Mouse (Mus musculus) CH12.LX (cell line): ENCODE measurements around the gene Clock. TPM values are rescaled to one million over a fixed set of nuclear protein-coding genes. Genes with fewer than 3 reads are reported as not detected.

Experiments
- DNase-seq: peaks from one replicate; pipeline ENCODE4 v3.0.0-alpha.2; 2013; ENCODE audit errors: extremely low read depth
- H3K27ac ChIP-seq: 2 replicates; pipeline ENCODE4 v1.5.1; 2012; ENCODE audit warnings: low read depth, mild to moderate bottlenecking, control low read depth, moderate library complexity; ENCODE audit not compliant: insufficient read depth
- H3K27me3 ChIP-seq: replicated peaks from 2 replicates; pipeline ENCODE3; 2012; ENCODE audit warnings: inconsistent platforms
- H3K36me3 ChIP-seq, 2 experiments: replicated peaks in 1 of 2; 2 replicates each; pipeline versions ENCODE3 to v1.6.1; 2012; ENCODE audit warnings: inconsistent platforms in 1 of 2, low read length in 1 of 2, mild to moderate bottlenecking in 1 of 2, mixed read lengths in 1 of 2, moderate library complexity in 1 of 2; ENCODE audit not compliant: control insufficient read depth in 1 of 2, insufficient read depth in 1 of 2
- H3K4me1 ChIP-seq, 2 experiments: 2 replicates each; pipeline ENCODE4 v1.6.1; 2012; ENCODE audit warnings: inconsistent platforms in 1 of 2, moderate library complexity in 1 of 2; ENCODE audit not compliant: insufficient read depth in 2 of 2, control insufficient read depth in 1 of 2
- H3K4me2 ChIP-seq: 2 replicates; pipeline ENCODE4 v1.6.1; 2012; ENCODE audit warnings: low read depth, mild to moderate bottlenecking, control low read depth; ENCODE audit not compliant: poor library complexity, insufficient read depth, severe bottlenecking
- H3K4me3 ChIP-seq, 3 experiments: fragments of 150-350 bp in 1 of 3; sonication (generic) in 1 of 3; replicated peaks in 1 of 3; 2 replicates each; pipeline versions ENCODE3 to v1.5.1; 2011 to 2012; ENCODE audit warnings: low read depth in 2 of 3, low read length in 2 of 3, mild to moderate bottlenecking in 2 of 3, moderate library complexity in 2 of 3, control low read depth in 1 of 3, improper control_type of control experiment in 1 of 3, inconsistent platforms in 1 of 3, mixed read lengths in 1 of 3; ENCODE audit not compliant: poor library complexity in 1 of 3
- H3K79me2 ChIP-seq: replicated peaks from 2 replicates; pipeline ENCODE4 v1.6.1; 2012; ENCODE audit warnings: mild to moderate bottlenecking, moderate library complexity; ENCODE audit not compliant: control insufficient read depth, poor library complexity, insufficient read depth, severe bottlenecking; ENCODE audit errors: extremely low read depth
- H3K9ac ChIP-seq: 2 replicates; pipeline ENCODE4 v1.6.1; 2012; ENCODE audit warnings: low read depth, mild to moderate bottlenecking, control low read depth, moderate library complexity; ENCODE audit not compliant: insufficient read depth
- H3K9me3 ChIP-seq: replicated peaks from 2 replicates; pipeline ENCODE3; 2012; ENCODE audit warnings: low read length, inconsistent platforms, mixed read lengths
- BHLHE40 ChIP-seq: IDR thresholded peaks from 2 replicates; pipeline ENCODE4 v1.6.1; 2011; ENCODE audit warnings: mild to moderate bottlenecking, low read depth, low read length, improper control_type of control experiment
- CHD1 ChIP-seq: IDR thresholded peaks from 2 replicates; pipeline ENCODE4 v1.6.1; 2012; ENCODE audit warnings: low read depth, low read length, improper control_type of control experiment, inconsistent platforms
- CTCF ChIP-seq, 2 experiments: IDR thresholded peaks in 1 of 2; conservative IDR thresholded peaks in 1 of 2; 2 replicates each; pipeline ENCODE4 v1.5.1; 2011 to 2012; ENCODE audit warnings: low read depth in 2 of 2, low read length in 2 of 2, improper control_type of control experiment in 1 of 2, inconsistent platforms in 1 of 2, mild to moderate bottlenecking in 1 of 2, moderate library complexity in 1 of 2
- ELF1 ChIP-seq: IDR thresholded peaks from 2 replicates; pipeline ENCODE4 v1.6.1; 2014; ENCODE audit warnings: low read depth, mild to moderate bottlenecking, inconsistent platforms, low read length, improper control_type of control experiment
- GABPA ChIP-seq: IDR thresholded peaks from 2 replicates; pipeline ENCODE4 v1.6.1; 2012; ENCODE audit warnings: low read depth, low read length, improper control_type of control experiment, inconsistent platforms; ENCODE audit not compliant: insufficient replicate concordance
- HCFC1 ChIP-seq: IDR thresholded peaks from 2 replicates; pipeline ENCODE4 v1.6.1; 2012; ENCODE audit warnings: low read depth, mild to moderate bottlenecking, inconsistent platforms, low read length, improper control_type of control experiment
- IRF4 ChIP-seq: IDR thresholded peaks from 2 replicates; pipeline ENCODE4 v1.6.1; 2014; ENCODE audit warnings: low read depth, mild to moderate bottlenecking, inconsistent platforms, low read length, improper control_type of control experiment
- JUN ChIP-seq: IDR thresholded peaks from 2 replicates; pipeline ENCODE4 v1.6.1; 2011; ENCODE audit warnings: low read depth, mild to moderate bottlenecking, low read length, improper control_type of control experiment, moderate library complexity; ENCODE audit not compliant: insufficient read depth
- JUND ChIP-seq: conservative IDR thresholded peaks from 2 replicates; pipeline ENCODE4 v1.6.1; 2011; ENCODE audit warnings: low read depth, low read length, improper control_type of control experiment
- KAT2A ChIP-seq: IDR thresholded peaks from 2 replicates; pipeline ENCODE4 v1.6.1; 2012; ENCODE audit warnings: low read length, improper control_type of control experiment, inconsistent platforms; ENCODE audit not compliant: insufficient replicate concordance
- MAFK ChIP-seq: IDR thresholded peaks from 2 replicates; pipeline ENCODE4 v1.6.1; 2011; ENCODE audit warnings: low read length, improper control_type of control experiment; ENCODE audit not compliant: insufficient replicate concordance
- MAX ChIP-seq: IDR thresholded peaks from 2 replicates; pipeline ENCODE4 v1.6.1; 2011; ENCODE audit warnings: low read length, improper control_type of control experiment
- MXI1 ChIP-seq: IDR thresholded peaks from 2 replicates; pipeline ENCODE4 v1.6.1; 2011; ENCODE audit warnings: mild to moderate bottlenecking, low read depth, low read length, improper control_type of control experiment
- NELFE ChIP-seq: IDR thresholded peaks from 2 replicates; pipeline ENCODE4 v1.6.1; 2011; ENCODE audit warnings: low read depth, low read length, improper control_type of control experiment
- PAX5 ChIP-seq: IDR thresholded peaks from 2 replicates; pipeline ENCODE4 v1.6.1; 2012; ENCODE audit warnings: low read length, inconsistent platforms, mixed read lengths
- POLR2A ChIP-seq: IDR thresholded peaks from 2 replicates; pipeline ENCODE4 v1.6.1; 2011; ENCODE audit warnings: low read depth, mild to moderate bottlenecking, improper control_type of control experiment, low read length
- RAD21 ChIP-seq: IDR thresholded peaks from 2 replicates; pipeline ENCODE4 v1.6.1; 2011; ENCODE audit warnings: low read depth, mild to moderate bottlenecking, low read length, improper control_type of control experiment, moderate library complexity
- RCOR1 ChIP-seq: conservative IDR thresholded peaks from 2 replicates; pipeline ENCODE4 v1.6.1; 2012; ENCODE audit warnings: low read depth, mild to moderate bottlenecking, inconsistent platforms, low read length, improper control_type of control experiment
- SIN3A ChIP-seq: IDR thresholded peaks from 2 replicates; pipeline ENCODE4 v1.6.1; 2012; ENCODE audit warnings: low read length, improper control_type of control experiment, inconsistent platforms
- SMC3 ChIP-seq: IDR thresholded peaks from 2 replicates; pipeline ENCODE4 v1.6.1; 2011; ENCODE audit warnings: low read depth, low read length, improper control_type of control experiment
- TCF12 ChIP-seq: IDR thresholded peaks from 2 replicates; pipeline ENCODE4 v1.6.1; 2014; ENCODE audit warnings: low read depth, mild to moderate bottlenecking, inconsistent platforms, low read length, improper control_type of control experiment
- ZC3H11A ChIP-seq: IDR thresholded peaks from 2 replicates; pipeline ENCODE4 v1.6.1; 2012; ENCODE audit warnings: low read depth, mild to moderate bottlenecking, inconsistent platforms, low read length, improper control_type of control experiment
- dilution Hi-C: fragments of 300-500 bp; cut with MboI; formaldehyde crosslinking; loops from 2 replicates; pipeline ENCODE4 v1.14.3; 2020; ENCODE audit warnings: low sequenced_read_pairs; ENCODE audit not compliant: extremely low pct_unique_long_range_greater_than_20kb, extremely low pct_ligation_motif_present
- in situ Hi-C: fragments of 300-500 bp; cut with MboI; formaldehyde crosslinking; loops from 3 replicates; pipeline ENCODE4 v1.14.3; 2019; ENCODE audit warnings: low sequenced_read_pairs, low pct_ligation_motif_present, low pct_unique_long_range_greater_than_20kb, mixed read lengths
- polyA plus RNA-seq: library from polyadenylated mRNA; unstranded; fragments of >175 nt; gene quantifications from 2 replicates; pipeline ENCODE4 v1.2.1, GENCODE M21; 2012; ENCODE audit warnings: low read depth; ENCODE audit not compliant: insufficient read length
- total RNA-seq, 2 experiments: library from RNA; depleted of rRNA; stranded (reverse); fragments of 300-350 nt in 1 of 2; fragments of >200 nt in 1 of 2; gene quantifications; 2 replicates each; pipeline ENCODE4 v1.2.3; 2012 to 2014

The Clock gene
- total and polyA plus RNA-seq, 3 experiments, result 3.2 to 8.0 (median 4.5) TPM

- dilution Hi-C loops (no loop called here), in situ Hi-C loops (no loop called here)
- Histone ChIP-seq H3K79me2 (peaks cover 7% of the 10 kb centered on the region; the same call in 1 of the 2 replicates), H3K36me3 (peaks cover 0 to 22% of the 10 kb centered on the region in 2 experiments), H3K9me3 (no peaks in the 10 kb centered on the region), H3K9ac (no peak overlapping the region), H3K27ac (no peak overlapping the region), H3K4me2 (no peak overlapping the region), H3K4me1 (peaks cover 0 to 18% of the 10 kb centered on the region in 2 experiments; a peak in 2 of 4 replicates), H3K4me3 (no peak overlapping the region), H3K27me3 (no peaks in the 10 kb centered on the region)
- TF ChIP-seq SMC3 (peak; percentile 35), RAD21 (peak; percentile 42), BHLHE40 (no peak), CTCF (conservative IDR thresholded peaks at IDR 0.05 in 1 of 2, IDR thresholded peaks at IDR 0.05 in 1 of 2; ENCODE audit: low read depth in 2 of 2, low read length in 2 of 2) (peak in 1 of 2 experiments; percentile 58; a peak in 2 of 4 replicates)
- DNase-seq, result no peak
Observed at GRCm38 (mm10) chr5:76287062-76287461, 17.5 kb downstream of the Clock start.

DNA sequence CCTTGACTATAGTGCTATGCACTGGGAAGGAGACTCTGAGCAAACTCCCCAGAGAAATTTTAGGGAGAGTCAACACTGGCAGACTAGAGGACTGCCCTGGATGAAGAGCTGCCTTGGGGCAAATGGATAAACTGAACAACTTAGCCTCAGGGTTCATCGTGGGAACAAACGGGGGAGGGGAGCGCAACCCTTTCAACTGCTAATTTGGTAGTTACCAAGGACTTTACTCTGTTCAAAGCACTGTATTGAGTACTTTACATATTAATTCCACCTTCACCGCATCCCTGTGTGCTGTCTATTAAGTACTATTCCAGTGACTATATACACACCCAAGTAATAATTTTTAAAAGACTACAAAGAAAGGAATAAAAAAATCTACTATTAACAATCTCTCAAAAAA lies 18.9 kb downstream of the Clock start:
- Histone ChIP-seq H3K79me2 (peaks cover 6% of the 10 kb centered on the region; the same call in 1 of the 2 replicates), H3K4me1 (peaks cover 0 to 18% of the 10 kb centered on the region in 2 experiments; a peak in 2 of 4 replicates), H3K27ac (no peak overlapping the region), H3K4me3 (no peak overlapping the region), H3K9ac (no peak overlapping the region), H3K4me2 (no peak overlapping the region), H3K27me3 (no peaks in the 10 kb centered on the region), H3K36me3 (peaks cover 0 to 26% of the 10 kb centered on the region in 2 experiments), H3K9me3 (no peaks in the 10 kb centered on the region)
- in situ Hi-C loops (no loop called here), dilution Hi-C loops (no loop called here)
- TF ChIP-seq POLR2A (no peak), ELF1 (no peak), JUND (no peak), PAX5 (no peak), MAFK (no peak), RAD21 (no peak), KAT2A (no peak), CTCF (conservative IDR thresholded peaks at IDR 0.05 in 1 of 2, IDR thresholded peaks at IDR 0.05 in 1 of 2; ENCODE audit: low read depth in 2 of 2, low read length in 2 of 2) (no peak), NELFE (no peak)
- no peak for DNase-seq

DNA sequence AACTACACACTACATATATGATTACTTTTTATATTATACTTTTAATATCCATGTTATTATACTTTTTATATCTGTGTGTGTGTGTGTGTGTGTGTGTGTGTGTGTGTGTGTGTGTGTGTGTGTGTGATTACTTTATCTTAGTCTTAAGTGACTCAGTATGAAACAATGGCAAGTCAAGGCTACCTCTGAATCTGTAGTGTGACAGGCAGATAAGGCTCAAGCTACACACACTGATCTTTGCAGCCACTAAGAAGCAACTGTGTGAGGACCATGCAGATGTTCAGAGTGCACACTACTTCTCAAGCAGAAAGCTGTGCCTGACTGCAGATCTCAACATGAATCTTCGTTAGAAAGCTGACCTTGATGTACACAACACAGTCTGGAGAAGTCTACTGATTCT lies 20.7 kb downstream of the Clock start:
- dilution Hi-C loops (no loop called here), in situ Hi-C loops (no loop called here)
- TF ChIP-seq MAX, result no peak
- TF ChIP-seq CHD1, result no peak
- TF ChIP-seq PAX5, result no peak
- TF ChIP-seq ZC3H11A, result no peak
- no peak for TF ChIP-seq SIN3A
- TF ChIP-seq RCOR1, result no peak
- TF ChIP-seq IRF4, result no peak
- no peak for TF ChIP-seq MXI1
- no peak for TF ChIP-seq JUN
- no peak for TF ChIP-seq CTCF (conservative IDR thresholded peaks at IDR 0.05 in 1 of 2, IDR thresholded peaks at IDR 0.05 in 1 of 2; ENCODE audit: low read depth in 2 of 2, low read length in 2 of 2)
- no peak for TF ChIP-seq TCF12
- TF ChIP-seq HCFC1, result no peak
- TF ChIP-seq RAD21, result no peak
- TF ChIP-seq GABPA, result no peak
- no peak overlapping the region for H3K27ac ChIP-seq
- H3K9ac ChIP-seq, result no peak overlapping the region
- H3K4me1 ChIP-seq, result peaks cover 0 to 11% of the 10 kb centered on the region in 2 experiments; a peak in 2 of 4 replicates
- H3K36me3 ChIP-seq, result peaks cover 0 to 24% of the 10 kb centered on the region in 2 experiments
- H3K4me2 ChIP-seq, result no peak overlapping the region
- no peaks in the 10 kb centered on the region for H3K27me3 ChIP-seq
- no peak overlapping the region for H3K4me3 ChIP-seq
- no peak for DNase-seq
- no peaks in the 10 kb centered on the region for H3K9me3 ChIP-seq
- H3K79me2 ChIP-seq, result 0 out of 2 replicates have a peak, but pooled peaks cover 6% of the 10 kb centered on the region
